ENCODE assay signal across 8 mouse cellular contexts in the genomic region with DNA sequence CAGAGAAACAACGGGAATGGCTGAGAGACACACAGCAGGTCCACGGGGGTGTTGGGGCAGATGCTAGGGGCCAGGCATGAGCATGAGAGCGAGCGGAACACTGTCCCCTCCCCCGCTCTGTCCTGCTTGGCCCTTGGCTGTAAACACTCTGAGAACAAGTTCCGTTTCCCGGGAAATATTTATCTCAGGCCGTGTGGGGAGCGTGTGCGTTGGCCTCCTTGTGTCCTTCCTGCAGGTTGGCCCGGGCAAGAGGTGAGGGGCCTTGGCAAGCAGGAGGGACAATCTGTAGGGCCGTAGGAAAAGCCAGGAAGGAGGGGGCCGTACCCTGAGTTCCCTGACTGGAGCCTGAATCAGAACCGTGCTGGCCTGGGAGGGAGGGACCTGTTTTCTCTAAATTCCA. TPM values are rescaled to one million over a fixed set of nuclear protein-coding genes. Genes with fewer than 3 reads are reported as not detected.
DNase-seq lines count a peak whose midpoint lies in the region; ATAC-seq lines count a peak whose summit lies in the region.

No protein-coding gene starts in this region.

- peak; percentile 64 for DNase-seq in adrenal gland, adult 8-10 months
- DNase-seq in embryo, embryonic 10 days (ENCODE audit: low spot score): peak; percentile 63
- peak; percentile 74 to 76 for DNase-seq in heart, postnatal 14 days
- peak; percentile 82 to 91 for DNase-seq in kidney, postnatal 25 days
- peak; percentile 82 for DNase-seq in lung, postnatal 36 days
- no peak for DNase-seq in layer of hippocampus, adult 8-10 months (ENCODE audit: low spot score in 2 of 2)

- intact Hi-C loops in heart, postnatal 14 days (cut with DNase I): no loop called here

- ATAC-seq in monocyte, adult 5-6 weeks (replicated peaks; ENCODE audit: insufficient number of reproducible peaks, low FRiP score, low TSS enrichment, poor library complexity, severe bottlenecking): no peak
- no peak for ATAC-seq in megakaryocyte progenitor cell, adult 5-6 weeks (replicated peaks; ENCODE audit: poor library complexity)

RNA-seq across cellular contexts. Expression of gene Pde2a, which starts 43.9 kb away (rescaled TPM):
- total RNA-seq in adrenal gland, adult 8-10 months (2022): 100 to 1,000 TPM; 219 to 291 (median 255) TPM
- total RNA-seq in heart, postnatal 14 days (2021): 10 to 100 TPM; 72.2 to 78.0 TPM
- total RNA-seq in monocyte, adult 5-6 weeks (2017): 13.4 to 111 TPM (median 54.4 TPM) in 3 replicates
- total RNA-seq in layer of hippocampus, adult 8-10 months (2022): 100 to 1,000 TPM; 320 to 356 (median 336) TPM
- 24.1 and 25.6 TPM in 2 replicates for total RNA-seq in megakaryocyte progenitor cell, adult 5-6 weeks (2015)
- total RNA-seq in megakaryocyte progenitor cell, adult 5-6 weeks (2017): 30.8 and 30.9 TPM in 2 replicates

RNA-seq across cellular contexts. Expression of gene Gm45837, which starts 54.7 kb away (rescaled TPM):
- total RNA-seq in adrenal gland, adult 8-10 months (2022): 1 to 10 TPM in 2 of 4 experiments, not detected in 2; 4.4 to 8.6 TPM
- total RNA-seq in heart, postnatal 14 days (2021): not detected
- 8.9 to 28.8 TPM (median 12.5 TPM) in 3 replicates for total RNA-seq in monocyte, adult 5-6 weeks (2017)
- 1 to 10 TPM in 1 of 4 experiments, not detected in 3; 1.8 TPM for total RNA-seq in layer of hippocampus, adult 8-10 months (2022)
- total RNA-seq in megakaryocyte progenitor cell, adult 5-6 weeks (2015): not detected in 2 replicates
- total RNA-seq in megakaryocyte progenitor cell, adult 5-6 weeks (2017): not detected in 2 replicates

Comparison
In these comparisons a context has a peak if more than half of its experiments do, and no peak if none do; other contexts are left out.
1. DNase-seq: peak in adrenal gland, adult 8-10 months (single experiment), embryo, embryonic 10 days (single experiment), heart, postnatal 14 days (2 of 2), kidney, postnatal 25 days (2 of 2) and lung, postnatal 36 days (single experiment); none in layer of hippocampus, adult 8-10 months (0 of 2).